Mouse (Mus musculus) kidney, postnatal 0 days (tissue): ENCODE measurements around the gene Stk38. TPM values are rescaled to one million over a fixed set of nuclear protein-coding genes. Genes with fewer than 3 reads are reported as not detected.

Source experiments
- ATAC-seq: fragments of 200-750 bp; cut with Nextera tagmentation; replicated peaks from 2 replicates; pipeline ENCODE4 v1.8.0; 2017; ENCODE audit warnings: low read depth, moderate number of reproducible peaks, moderate TSS enrichment, moderate library complexity; ENCODE audit not compliant: low FRiP score
- DNase-seq: peaks from one replicate; pipeline ENCODE4 v3.0.0-alpha.2; 2016; ENCODE audit warnings: low spot score
- H3K27ac ChIP-seq: fragments of 300-500 bp; sonication (generic); 2 replicates; pipeline ENCODE4 v1.5.1; 2014; ENCODE audit warnings: mild to moderate bottlenecking
- H3K27me3 ChIP-seq: fragments of 300-500 bp; sonication (generic); 2 replicates; pipeline ENCODE4 v1.6.1; 2014; ENCODE audit warnings: low read length, mixed read lengths; ENCODE audit not compliant: insufficient read depth
- H3K36me3 ChIP-seq: fragments of 300-500 bp; sonication (generic); 2 replicates; pipeline ENCODE4 v1.6.1; 2014; ENCODE audit warnings: low read length, mixed read lengths; ENCODE audit not compliant: insufficient read depth
- H3K4me1 ChIP-seq: fragments of 300-500 bp; sonication (generic); replicated peaks from 2 replicates; pipeline ENCODE4 v1.6.1; 2014; ENCODE audit warnings: antibody characterized with exemption, low read length, mixed read lengths; ENCODE audit not compliant: insufficient read depth
- H3K4me2 ChIP-seq: fragments of 300-500 bp; sonication (generic); 2 replicates; pipeline ENCODE4 v1.6.1; 2014; ENCODE audit warnings: mild to moderate bottlenecking, low read length, moderate library complexity, mixed read lengths
- H3K4me3 ChIP-seq: fragments of 300-500 bp; sonication (generic); replicated peaks from 2 replicates; pipeline ENCODE4 v1.5.1; 2014; ENCODE audit warnings: low read depth, low read length
- H3K9ac ChIP-seq: fragments of 300-500 bp; sonication (generic); 2 replicates; pipeline ENCODE4 v1.6.1; 2014; ENCODE audit warnings: low read depth, low read length
- H3K9me3 ChIP-seq: fragments of 300-500 bp; sonication (generic); replicated peaks from 2 replicates; pipeline ENCODE4 v1.6.1; 2016; ENCODE audit warnings: low read length, inconsistent platforms, mixed read lengths
- CTCF ChIP-seq: IDR thresholded peaks from 2 replicates; pipeline ENCODE4 v1.5.1; 2016; ENCODE audit warnings: antibody characterized with exemption, low read depth, mild to moderate bottlenecking, moderate library complexity
- WGBS: fragments of 180-500 bp; shearing (Covaris S2); extraction: QIAGEN DNeasy Blood & Tissue Kit; methylation state at CpG from one replicate; pipeline ENCODE4 v1.1.7; 2014; 5-methylcytosine and 5-hydroxymethylcytosine counted together
- polyA plus RNA-seq: library from polyadenylated mRNA; unstranded; fragments of >200 nt; fragmentation: Nextera tagmentation; extraction: Ambion mirVana; gene quantifications from 2 replicates; pipeline ENCODE4 v1.2.1, GENCODE M21; 2015

Gene Stk38
- polyA plus RNA-seq, 1 experiment from 2014 or later: 58.8 TPM

DNA sequence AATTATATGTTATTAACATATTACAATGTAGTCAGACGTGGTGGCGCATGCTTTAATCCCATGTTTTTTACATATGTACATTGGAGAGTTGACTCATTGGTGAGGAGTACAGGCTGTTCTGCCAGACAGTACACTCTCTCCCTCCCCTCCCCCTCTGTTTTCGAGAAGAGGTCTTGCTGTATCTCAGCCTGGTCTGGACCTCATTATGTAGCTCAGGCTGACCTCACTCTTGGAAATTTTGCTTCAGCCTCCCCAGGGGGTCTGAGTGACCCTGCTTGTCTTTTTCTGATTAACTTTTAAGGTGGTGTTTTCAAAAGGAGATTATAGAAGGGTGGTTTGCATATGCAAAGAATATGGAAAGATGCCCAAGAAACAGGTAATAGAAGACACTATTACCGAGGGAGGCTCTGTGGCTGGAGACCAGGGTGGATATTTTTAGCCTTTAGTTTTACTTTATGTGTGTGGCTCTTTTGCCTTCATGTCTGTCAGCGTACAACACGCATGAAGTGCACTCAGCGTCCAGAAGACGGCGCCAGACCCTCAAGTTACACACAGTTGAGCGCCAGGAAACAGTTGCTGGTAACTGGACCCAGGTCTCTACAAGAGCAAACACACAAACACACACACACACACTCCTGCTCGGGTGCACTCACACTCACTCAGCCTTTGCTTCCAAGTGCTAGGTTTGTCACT, 10.6 kb upstream of the Stk38 start:
- no peaks in the 10 kb centered on the region for H3K4me1 ChIP-seq
- no peaks in the 10 kb centered on the region for H3K9me3 ChIP-seq
- H3K27ac ChIP-seq: no peak overlapping the region
- ATAC-seq (no peak), DNase-seq (peak; percentile 38)
- TF ChIP-seq CTCF: peak; percentile 63
- H3K9ac ChIP-seq: no peak overlapping the region
- H3K4me3 ChIP-seq: no peak overlapping the region
- H3K36me3 ChIP-seq: no peaks in the 10 kb centered on the region
- H3K27me3 ChIP-seq: no peaks in the 10 kb centered on the region
- WGBS: 56% methylated on average over 11 of the region's 11 CpGs
- H3K4me2 ChIP-seq: no peak overlapping the region

DNA sequence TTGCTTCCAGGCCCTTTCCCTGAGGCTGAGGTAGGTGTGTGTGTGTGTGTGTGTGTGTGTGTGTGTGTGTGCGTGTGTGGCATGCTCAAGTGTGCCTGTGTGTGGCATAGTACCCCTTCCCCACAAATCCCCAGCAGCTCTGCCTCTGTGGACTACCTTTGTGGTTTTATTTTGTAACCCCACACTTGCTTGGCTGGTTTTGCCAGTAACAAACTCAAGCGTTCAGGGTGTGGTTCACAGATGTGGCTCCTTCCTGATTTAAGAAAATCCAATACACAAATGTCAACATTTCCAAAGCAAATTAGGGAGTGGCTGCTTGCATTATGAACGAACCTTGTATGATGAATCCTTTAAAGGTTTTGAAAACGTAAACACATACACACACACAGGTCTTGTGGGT, 8.9 kb upstream of the Stk38 start:
- ATAC-seq (no peak), DNase-seq (no peak)
- Histone ChIP-seq H3K4me3 (no peak overlapping the region), H3K36me3 (no peaks in the 10 kb centered on the region), H3K9ac (no peak overlapping the region), H3K4me1 (no peaks in the 10 kb centered on the region), H3K27ac (no peak overlapping the region), H3K27me3 (no peaks in the 10 kb centered on the region), H3K4me2 (no peak overlapping the region), H3K9me3 (no peaks in the 10 kb centered on the region)
- TF ChIP-seq CTCF: no peak
- 85% methylated on average over 4 of the region's 4 CpGs for WGBS

DNA sequence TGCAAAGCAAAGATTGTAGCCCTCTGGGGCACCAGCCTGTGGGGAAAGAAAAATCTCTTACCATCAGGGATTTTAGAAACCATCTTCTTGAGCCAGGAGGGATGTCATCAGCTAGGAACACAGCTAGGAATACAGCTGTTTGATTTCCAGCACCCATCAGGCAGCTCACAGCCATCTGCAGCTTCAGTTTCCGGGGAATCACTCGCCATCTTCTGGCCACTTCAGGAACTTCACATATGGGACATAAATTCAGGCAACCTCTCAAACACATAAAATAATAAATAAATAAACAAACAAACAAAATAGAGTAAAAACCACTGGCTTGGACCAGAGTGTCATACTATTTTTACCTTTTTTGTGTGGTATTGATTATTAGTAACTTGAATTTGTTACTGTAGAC, 7.8 kb upstream of the Stk38 start:
- Histone ChIP-seq H3K9ac (no peak overlapping the region), H3K4me2 (no peak overlapping the region), H3K4me1 (no peaks in the 10 kb centered on the region), H3K4me3 (no peak overlapping the region), H3K9me3 (no peaks in the 10 kb centered on the region), H3K27me3 (no peaks in the 10 kb centered on the region), H3K36me3 (no peaks in the 10 kb centered on the region), H3K27ac (no peak overlapping the region)
- WGBS: 22% methylated on average over 2 of the region's 2 CpGs
- TF ChIP-seq CTCF: peak; percentile 73
- no peak for ATAC-seq
- DNase-seq: peak; percentile 77

DNA sequence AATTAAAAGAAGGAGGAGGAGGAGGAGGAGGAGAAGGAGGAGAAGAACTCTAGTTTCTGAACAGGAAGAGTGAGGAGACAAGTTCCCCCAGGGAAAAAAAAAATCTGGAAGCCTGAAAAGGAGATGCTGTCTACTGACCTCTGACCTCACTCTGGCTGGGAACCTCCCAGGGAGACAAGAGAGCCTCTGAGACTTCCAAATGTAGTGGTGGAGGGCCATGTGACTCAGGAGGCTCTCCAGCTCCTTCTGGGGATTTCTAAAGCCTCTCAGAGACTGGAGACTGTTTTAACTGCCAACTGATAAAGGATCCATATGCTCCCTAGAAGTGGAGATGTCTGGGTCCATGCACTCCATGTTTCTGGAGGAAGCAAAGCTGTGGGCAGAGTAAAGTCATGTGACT, 6.4 kb upstream of the Stk38 start:
- H3K27ac ChIP-seq: 0 out of 2 replicates have a peak overlapping the region, but pooled peaks have one; percentile 36
- no peak for TF ChIP-seq CTCF

DNA sequence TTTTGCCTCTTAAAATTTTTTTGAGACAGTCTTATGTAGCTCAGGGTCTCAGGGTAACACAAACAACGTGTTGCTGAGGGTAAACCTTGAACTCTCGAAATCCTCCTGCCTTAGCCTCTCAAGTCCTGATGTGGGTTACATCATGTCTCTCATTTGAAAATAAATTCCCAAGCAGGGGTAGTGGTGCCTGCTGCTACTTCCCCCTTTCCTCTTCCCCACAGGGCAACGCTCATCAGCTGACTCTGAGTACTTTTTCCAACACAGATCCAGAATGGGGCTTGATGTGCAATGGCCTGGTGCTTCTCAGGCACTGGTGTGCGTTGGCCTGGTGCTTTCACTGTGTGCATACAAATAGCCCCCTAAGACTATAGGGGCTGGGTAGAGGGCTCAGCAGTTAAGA, 1.4 kb upstream of the Stk38 start:
- no peak overlapping the region for H3K4me3 ChIP-seq
- WGBS: 85% methylated on average over 4 of the region's 4 CpGs
- H3K36me3 ChIP-seq: no peaks in the 10 kb centered on the region
- H3K27ac ChIP-seq: no peak overlapping the region
- H3K4me1 ChIP-seq: no peaks in the 10 kb centered on the region
- no peak overlapping the region for H3K4me2 ChIP-seq
- no peak overlapping the region for H3K9ac ChIP-seq
- TF ChIP-seq CTCF: no peak
- no peaks in the 10 kb centered on the region for H3K27me3 ChIP-seq
- ATAC-seq: no peak
- H3K9me3 ChIP-seq: no peaks in the 10 kb centered on the region
- DNase-seq: no peak

More for the DNA sequence above, 6.4 kb upstream of the Stk38 start:
- Histone ChIP-seq H3K27me3 (no peaks in the 10 kb centered on the region), H3K9ac (no peak overlapping the region), H3K4me3 (no peak overlapping the region), H3K36me3 (no peaks in the 10 kb centered on the region), H3K4me2 (no peak overlapping the region), H3K9me3 (no peaks in the 10 kb centered on the region), H3K4me1 (no peaks in the 10 kb centered on the region)
- no peak; the same call in 1 of the 2 replicates for ATAC-seq
- peak; percentile 70 for DNase-seq

DNA sequence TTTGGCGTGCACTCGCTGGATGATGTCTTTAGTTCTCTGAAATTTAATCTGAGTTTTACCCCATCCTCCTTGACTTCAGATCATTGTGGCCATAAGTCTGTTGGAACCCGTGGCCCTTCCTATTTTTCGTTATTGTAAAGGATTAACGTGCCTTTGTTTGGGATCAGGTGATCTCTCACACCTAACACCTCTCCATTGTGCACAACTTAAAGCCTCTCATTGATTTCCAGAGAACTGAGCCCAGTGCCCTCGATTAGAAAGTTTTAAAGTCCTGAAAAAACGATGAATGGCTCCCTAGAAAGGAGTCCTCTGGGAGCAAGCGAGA, 493 bp upstream of the Stk38 start:
- no peak for DNase-seq
- ATAC-seq: no peak
- WGBS: 14% methylated on average over 8 of the region's 8 CpGs

DNA sequence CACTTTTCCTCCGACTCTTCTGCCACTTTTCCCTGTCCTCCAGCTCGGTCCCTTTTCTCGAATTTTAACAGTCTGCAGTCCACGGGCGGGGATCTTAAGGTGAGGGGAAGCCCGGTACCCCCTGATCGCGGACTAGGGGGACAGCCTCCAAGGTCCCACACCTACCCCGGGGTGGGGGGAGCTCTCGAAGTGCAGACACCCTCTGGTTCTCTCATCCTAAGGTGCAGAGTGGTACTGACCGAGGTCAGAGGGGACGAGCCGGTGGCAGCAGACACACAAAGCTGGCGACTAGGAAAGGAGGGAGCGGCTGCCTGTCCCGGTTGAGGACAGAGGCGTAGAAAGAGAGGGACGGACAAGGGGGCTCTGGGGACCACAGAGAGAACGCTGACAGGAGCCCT, 553 bp downstream of the Stk38 start:
- H3K27me3 ChIP-seq: no peaks in the 10 kb centered on the region
- peak overlapping the region; percentile 95 for H3K4me3 ChIP-seq
- no peaks in the 10 kb centered on the region for H3K36me3 ChIP-seq
- peak; percentile 30; the same call in 1 of the 2 replicates for ATAC-seq
- DNase-seq: peak; percentile 21
- WGBS: under 1% methylated on average over 19 of the region's 19 CpGs
- H3K27ac ChIP-seq: peak overlapping the region; percentile 84
- TF ChIP-seq CTCF: no peak
- H3K9ac ChIP-seq: peak overlapping the region; percentile 93
- H3K9me3 ChIP-seq: no peaks in the 10 kb centered on the region
- no peaks in the 10 kb centered on the region for H3K4me1 ChIP-seq
- peak overlapping the region; percentile 92 for H3K4me2 ChIP-seq

More for the DNA sequence above, 493 bp upstream of the Stk38 start:
- no peaks in the 10 kb centered on the region for H3K4me1 ChIP-seq
- TF ChIP-seq CTCF: no peak
- H3K9ac ChIP-seq: peak overlapping the region; percentile 93; the same call in 1 of the 2 replicates
- H3K4me2 ChIP-seq: peak overlapping the region; percentile 92
- peak overlapping the region; percentile 95 for H3K4me3 ChIP-seq
- H3K9me3 ChIP-seq: no peaks in the 10 kb centered on the region
- H3K27ac ChIP-seq: peak overlapping the region; percentile 84
- H3K36me3 ChIP-seq: no peaks in the 10 kb centered on the region
- H3K27me3 ChIP-seq: no peaks in the 10 kb centered on the region
